ENCODE assay signal across 8 mouse cellular contexts in genomic region chr2:78021905-78022304, GRCm38 (mm10).
DNase-seq lines count a peak whose midpoint lies in the region; ATAC-seq lines count a peak whose summit lies in the region.

No protein-coding gene starts in this region.

- H3K9me3 ChIP-seq in kidney, embryonic 14.5 days (ENCODE audit: control insufficient read depth, low read length): no peaks in the 10 kb centered on the region
- H3K9me3 ChIP-seq in embryonic facial prominence, embryonic 10.5 days: no peaks in the 10 kb centered on the region
- no peaks in the 10 kb centered on the region for H3K9me3 ChIP-seq in midbrain, embryonic 13.5 days

- H3K4me1 ChIP-seq in kidney, embryonic 14.5 days (ENCODE audit: control insufficient read depth, insufficient read depth, low read length): no peaks in the 10 kb centered on the region
- no peaks in the 10 kb centered on the region for H3K4me1 ChIP-seq in embryonic facial prominence, embryonic 10.5 days
- no peaks in the 10 kb centered on the region for H3K4me1 ChIP-seq in midbrain, embryonic 13.5 days (replicated peaks)

- H3K9ac ChIP-seq in kidney, embryonic 14.5 days (ENCODE audit: low read depth, low read length): no peak overlapping the region
- H3K9ac ChIP-seq in midbrain, embryonic 13.5 days (replicated peaks): no peak overlapping the region

- DNase-seq in kidney, adult 18-20 months: no peak
- peak; percentile 20 for DNase-seq in NIH3T3 (ENCODE audit: low read depth)
- peak; percentile 24 for DNase-seq in embryonic facial prominence, embryonic 10.5 days (ENCODE audit: low spot score)
- DNase-seq in gastrocnemius, postnatal 4 days (ENCODE audit: low spot score in 2 of 2): no peak
- no peak for DNase-seq in urinary bladder, adult 2 months (ENCODE audit: low spot score)
- DNase-seq in adrenal gland, adult 2 months: no peak

- no peak overlapping the region for H3K27ac ChIP-seq in kidney, embryonic 14.5 days (ENCODE audit: low read depth, low read length)
- no peak overlapping the region for H3K27ac ChIP-seq in embryonic facial prominence, embryonic 10.5 days (replicated peaks)
- H3K27ac ChIP-seq in midbrain, embryonic 13.5 days: no peak overlapping the region

- no peak overlapping the region for H3K4me3 ChIP-seq in kidney, embryonic 14.5 days (ENCODE audit: low read length)
- H3K4me3 ChIP-seq in embryonic facial prominence, embryonic 10.5 days: no peak overlapping the region
- no peak overlapping the region for H3K4me3 ChIP-seq in midbrain, embryonic 13.5 days (replicated peaks)

- no peaks in the 10 kb centered on the region for H3K27me3 ChIP-seq in kidney, embryonic 14.5 days (ENCODE audit: control insufficient read depth, insufficient read depth, low read length)
- no peaks in the 10 kb centered on the region for H3K27me3 ChIP-seq in embryonic facial prominence, embryonic 10.5 days (replicated peaks; ENCODE audit: low read depth, poor library complexity, severe bottlenecking)
- H3K27me3 ChIP-seq in midbrain, embryonic 13.5 days: no peaks in the 10 kb centered on the region

- 16% methylated on average over 5 of the region's 5 CpGs for WGBS in kidney, embryonic 14.5 days
- 40% methylated on average over 5 of the region's 5 CpGs for WGBS in embryonic facial prominence, embryonic 10.5 days
- WGBS in midbrain, embryonic 13.5 days: 36% methylated on average over 5 of the region's 5 CpGs

- ATAC-seq in kidney, embryonic 14.5 days (ENCODE audit: low FRiP score, low TSS enrichment): peak; percentile 69; the same call in 1 of the 2 replicates
- peak; percentile 69; the same call in 1 of the 2 replicates for ATAC-seq in midbrain, embryonic 13.5 days

- no peaks in the 10 kb centered on the region for H3K36me3 ChIP-seq in kidney, embryonic 14.5 days (ENCODE audit: control insufficient read depth, insufficient read depth, low read length)
- H3K36me3 ChIP-seq in embryonic facial prominence, embryonic 10.5 days (replicated peaks): no peaks in the 10 kb centered on the region
- H3K36me3 ChIP-seq in midbrain, embryonic 13.5 days: no peaks in the 10 kb centered on the region

- no peak overlapping the region for H3K4me2 ChIP-seq in kidney, embryonic 14.5 days (replicated peaks; ENCODE audit: low read depth, low read length)
- no peak overlapping the region for H3K4me2 ChIP-seq in midbrain, embryonic 13.5 days (replicated peaks)

Comparison
In these comparisons a context has a peak if more than half of its experiments do, and no peak if none do; other contexts are left out.
1. DNase-seq: peak in NIH3T3 (single experiment) and embryonic facial prominence, embryonic 10.5 days (single experiment); none in kidney, adult 18-20 months (single experiment), gastrocnemius, postnatal 4 days (0 of 2), urinary bladder, adult 2 months (single experiment) and adrenal gland, adult 2 months (single experiment).